Mouse (Mus musculus) bone marrow macrophage, adult 2 months (primary cell): Measurements from ENCODE around the gene Ano10.

Experiments used
- CTCF ChIP-seq: IDR thresholded peaks from 2 replicates; pipeline ENCODE4 v1.5.1; 2012; ENCODE audit warnings: low read depth, mild to moderate bottlenecking, low read length, moderate library complexity
- POLR2A ChIP-seq: IDR thresholded peaks from 2 replicates; pipeline ENCODE4 v1.6.1; 2012; ENCODE audit warnings: mild to moderate bottlenecking, low read depth, low read length, borderline replicate concordance

- no peak for TF ChIP-seq CTCF
- TF ChIP-seq POLR2A: no peak
Observed at GRCm38 (mm10) chr9:122309013-122309980, 15.1 kb upstream of the Ano10 start.
